20 mouse cellular contexts compared by ENCODE assay signal in the genomic region with DNA sequence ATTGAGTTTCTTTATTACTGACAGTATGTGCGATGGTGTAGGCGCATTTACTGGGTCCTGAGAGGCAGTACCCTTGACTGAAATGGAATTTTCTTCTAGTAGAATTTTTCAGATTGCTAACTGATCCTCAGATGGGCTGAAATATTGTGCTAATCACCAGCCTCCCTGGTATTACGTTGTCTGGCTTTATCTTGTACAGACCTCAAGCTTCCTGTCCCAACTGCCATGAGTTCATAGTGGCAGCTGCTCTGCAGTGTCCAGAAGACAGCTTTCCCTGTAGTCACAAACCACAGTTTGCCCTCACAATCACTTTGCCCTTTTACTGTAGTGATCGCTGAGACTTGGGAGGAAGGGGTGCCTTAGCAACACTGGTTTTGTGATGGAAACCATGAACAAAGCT.
"Had no signal": no experiment of that assay in that cellular context is flagged by ENCODE, and none has a peak within 500 bp of the region (broad histone marks: within the 10 kb centered on the region; RNA-seq: fewer than 3 reads in every experiment).

No protein-coding gene starts in this region.

- H3K4me3 ChIP-seq: liver, embryonic 15.5 days; lung, embryonic 15.5 days; midbrain, embryonic 10.5 days; midbrain, embryonic 12.5 days; myocyte had no signal

- H3K27me3 ChIP-seq: liver, embryonic 15.5 days; lung, embryonic 15.5 days; midbrain, embryonic 12.5 days had no signal

- H3K36me3 ChIP-seq: liver, embryonic 15.5 days; lung, embryonic 15.5 days; midbrain, embryonic 10.5 days; midbrain, embryonic 12.5 days had no signal

- DNase-seq: liver, postnatal 0 days; lung, adult 2 months; lung, postnatal 14 days; lung, postnatal 36 days; midbrain, embryonic 14.5 days; retina, postnatal 1 day; right cerebral cortex, adult 18-20 months; right cerebral cortex, postnatal 25 days; right cerebral cortex, postnatal 4 days; spleen, adult 18-20 months; thymus, adult 2 months; thymus, postnatal 25 days; thymus, postnatal 4 days had no signal

- ATAC-seq: liver, postnatal 0 days; lung, postnatal 0 days; midbrain, embryonic 16.5 days had no signal
